Mouse (Mus musculus): ENCODE data around the gene Mul1. TPM values are rescaled to one million over a fixed set of nuclear protein-coding genes. Genes with fewer than 3 reads are reported as not detected.

The Mul1 gene
- polyA plus RNA-seq, 1 experiment from 2014 or later = 18.5 TPM

DNA sequence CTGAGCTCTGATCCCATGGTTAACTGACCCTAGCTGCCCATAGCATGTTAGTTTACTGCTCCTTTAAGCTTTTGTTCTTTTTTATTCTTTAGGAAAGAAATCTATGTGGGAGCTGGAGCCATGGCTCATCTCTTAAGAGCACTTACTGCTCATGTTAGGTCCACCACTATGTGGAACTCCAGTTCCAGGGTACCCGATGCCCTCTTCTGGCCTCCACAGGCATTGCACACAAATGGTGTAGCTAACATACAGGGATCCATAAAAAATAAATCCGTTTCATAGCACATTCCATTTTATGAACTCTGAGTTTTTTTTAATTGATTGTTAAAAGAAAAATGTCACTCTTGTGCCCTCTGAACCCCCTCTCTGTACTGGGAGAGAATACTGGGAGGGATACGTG is 4.7 kb upstream of the Mul1 start:
- Histone ChIP-seq H3K27me3 (ENCODE audit: control insufficient read depth, insufficient read depth, low read length) (no peaks in the 10 kb centered on the region), H3K9ac (ENCODE audit: low read length) (no peak overlapping the region), H3K27ac (ENCODE audit: low read depth, low read length) (no peak overlapping the region), H3K4me1 (ENCODE audit: control insufficient read depth, insufficient read depth, low read length) (no peaks in the 10 kb centered on the region), H3K9me3 (ENCODE audit: control insufficient read depth, low read length) (no peaks in the 10 kb centered on the region), H3K36me3 (ENCODE audit: control insufficient read depth, insufficient read depth, low read length) (no peaks in the 10 kb centered on the region), H3K4me2 (no peak overlapping the region), H3K4me3 (ENCODE audit: low read depth, low read length) (no peak overlapping the region)
- WGBS = 51% methylated on average over 3 of the region's 3 CpGs
- ATAC-seq (ENCODE audit: low FRiP score) (no peak), DNase-seq (ENCODE audit: low spot score, missing footprints) (no peak)

- H3K27me3 ChIP-seq (ENCODE audit: control insufficient read depth, insufficient read depth, low read length) = no peaks in the 10 kb centered on the region
- DNase-seq (ENCODE audit: low spot score, missing footprints) = peak; percentile 23
- ATAC-seq (ENCODE audit: low FRiP score) = no peak
- H3K36me3 ChIP-seq (ENCODE audit: control insufficient read depth, insufficient read depth, low read length) = no peaks in the 10 kb centered on the region
- H3K4me2 ChIP-seq = no peak overlapping the region
- H3K4me3 ChIP-seq (ENCODE audit: low read depth, low read length) = no peak overlapping the region
- H3K9me3 ChIP-seq (ENCODE audit: control insufficient read depth, low read length) = no peaks in the 10 kb centered on the region
- WGBS = 62% methylated on average over 8 of the region's 8 CpGs
- no peak overlapping the region for H3K9ac ChIP-seq (ENCODE audit: low read length)
- H3K4me1 ChIP-seq (ENCODE audit: control insufficient read depth, insufficient read depth, low read length) = peaks cover 9% of the 10 kb centered on the region
- H3K27ac ChIP-seq (ENCODE audit: low read depth, low read length) = no peak overlapping the region
Observed at GRCm38 (mm10) chr4:138431340-138431739, 3.1 kb upstream of the Mul1 start.

DNA sequence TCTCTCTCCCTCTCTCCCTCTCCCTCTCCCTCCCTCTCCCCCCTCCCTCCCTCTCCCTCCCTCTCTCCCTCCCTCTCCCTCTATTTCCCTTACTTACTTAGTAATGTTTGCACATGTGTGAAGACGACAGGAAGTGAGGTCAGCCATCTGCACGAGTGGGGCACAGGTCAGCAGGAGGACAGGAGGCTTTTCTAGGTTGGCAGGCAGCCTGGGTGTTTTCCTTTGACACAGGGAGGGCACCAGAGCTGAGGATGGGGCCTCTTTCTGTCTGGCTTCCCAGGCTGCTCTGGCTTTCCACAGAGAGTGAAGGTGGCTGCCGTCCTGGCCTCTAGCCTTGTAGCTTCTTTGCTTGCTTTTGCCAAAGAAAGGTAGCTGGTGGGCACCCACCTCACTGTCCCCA is 5.6 kb downstream of the Mul1 start:
- peaks cover 12% of the 10 kb centered on the region for H3K4me1 ChIP-seq (ENCODE audit: control insufficient read depth, insufficient read depth, low read length)
- DNase-seq (ENCODE audit: low spot score, missing footprints) = peak; percentile 47
- no peak overlapping the region for H3K4me3 ChIP-seq (ENCODE audit: low read depth, low read length)
- no peak overlapping the region for H3K27ac ChIP-seq (ENCODE audit: low read depth, low read length)
- no peaks in the 10 kb centered on the region for H3K27me3 ChIP-seq (ENCODE audit: control insufficient read depth, insufficient read depth, low read length)
- H3K9me3 ChIP-seq (ENCODE audit: control insufficient read depth, low read length) = no peaks in the 10 kb centered on the region
- 83% methylated on average over 3 of the region's 3 CpGs for WGBS
- H3K36me3 ChIP-seq (ENCODE audit: control insufficient read depth, insufficient read depth, low read length) = peaks cover 20% of the 10 kb centered on the region
- no peak overlapping the region for H3K4me2 ChIP-seq
- no peak overlapping the region for H3K9ac ChIP-seq (ENCODE audit: low read length)
- ATAC-seq (ENCODE audit: low FRiP score) = no peak

DNA sequence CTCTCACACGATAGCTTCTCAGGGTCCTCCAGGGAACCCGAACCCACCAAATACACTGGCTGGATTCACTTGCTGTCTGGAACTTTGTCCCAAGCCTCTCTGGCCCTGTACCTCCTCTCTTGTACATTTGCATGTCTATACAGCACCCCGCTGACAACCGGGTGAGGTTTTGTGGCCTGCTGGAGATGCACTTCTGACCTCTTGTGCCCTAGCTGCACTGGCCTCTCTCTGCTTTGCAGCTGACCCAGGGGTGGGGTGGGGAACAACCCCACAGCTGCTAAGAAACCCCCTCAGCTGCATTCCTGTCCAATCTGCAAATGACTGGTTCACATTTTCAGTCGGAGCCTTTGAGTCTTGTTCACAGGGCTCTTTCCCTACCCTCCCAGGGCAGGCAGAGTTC is 10.5 kb downstream of the Mul1 start:
- Histone ChIP-seq H3K9ac (ENCODE audit: low read length) (no peak overlapping the region), H3K4me3 (ENCODE audit: low read depth, low read length) (no peak overlapping the region), H3K4me1 (ENCODE audit: control insufficient read depth, insufficient read depth, low read length) (peaks cover 27% of the 10 kb centered on the region), H3K4me2 (no peak overlapping the region), H3K36me3 (ENCODE audit: control insufficient read depth, insufficient read depth, low read length) (peaks cover 8% of the 10 kb centered on the region; the same call in 1 of the 2 replicates), H3K27me3 (ENCODE audit: control insufficient read depth, insufficient read depth, low read length) (no peaks in the 10 kb centered on the region), H3K9me3 (ENCODE audit: control insufficient read depth, low read length) (no peaks in the 10 kb centered on the region), H3K27ac (ENCODE audit: low read depth, low read length) (no peak overlapping the region)
- ATAC-seq (ENCODE audit: low FRiP score) (no peak), DNase-seq (ENCODE audit: low spot score, missing footprints) (peak; percentile 76)
- 7% methylated on average over 5 of the region's 5 CpGs for WGBS

GRCm38 (mm10) chr4:138446981-138447380 is 12.5 kb downstream of the Mul1 start:
- H3K9ac ChIP-seq (ENCODE audit: low read length) = no peak overlapping the region
- WGBS = 30% methylated on average over 13 of the region's 13 CpGs

DNA sequence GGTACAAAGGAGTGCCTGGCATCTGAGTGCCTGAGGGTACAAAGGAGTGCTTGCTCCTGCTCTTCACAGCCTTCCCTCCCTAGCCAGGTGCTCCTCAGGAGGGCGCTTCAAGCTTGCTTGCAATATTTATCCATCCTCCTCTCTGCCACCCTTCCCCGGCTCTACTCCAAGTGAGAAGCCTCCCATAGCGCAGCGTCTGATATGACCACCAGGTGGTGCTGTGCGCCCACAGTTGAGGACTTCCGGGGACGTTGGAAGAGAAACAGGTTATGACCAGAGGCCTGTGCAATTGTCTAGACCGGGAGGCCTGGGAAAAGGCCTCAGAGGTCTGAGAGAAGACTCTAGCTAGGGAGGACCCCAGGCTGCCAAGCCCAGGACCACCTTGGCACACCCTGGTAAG is 12.9 kb downstream of the Mul1 start:
- Histone ChIP-seq H3K4me2 (0 out of 2 replicates have a peak overlapping the region, but pooled peaks have one; percentile 0), H3K36me3 (ENCODE audit: control insufficient read depth, insufficient read depth, low read length) (no peaks in the 10 kb centered on the region), H3K4me3 (ENCODE audit: low read depth, low read length) (no peak overlapping the region), H3K9me3 (ENCODE audit: control insufficient read depth, low read length) (no peaks in the 10 kb centered on the region), H3K27ac (ENCODE audit: low read depth, low read length) (peak overlapping the region; percentile 58; the same call in 1 of the 2 replicates), H3K4me1 (ENCODE audit: control insufficient read depth, insufficient read depth, low read length) (peaks cover 27% of the 10 kb centered on the region), H3K9ac (ENCODE audit: low read length) (peak overlapping the region; percentile 17), H3K27me3 (ENCODE audit: control insufficient read depth, insufficient read depth, low read length) (peaks cover 4% of the 10 kb centered on the region)
- DNase-seq (ENCODE audit: low spot score, missing footprints) (peak; percentile 99), ATAC-seq (ENCODE audit: low FRiP score) (peak; percentile 83)
- WGBS = 1% methylated on average over 8 of the region's 8 CpGs

More at GRCm38 (mm10) chr4:138446981-138447380, 12.5 kb downstream of the Mul1 start:
- Histone ChIP-seq H3K4me1 (ENCODE audit: control insufficient read depth, insufficient read depth, low read length) (peaks cover 27% of the 10 kb centered on the region), H3K4me2 (no peak overlapping the region), H3K27ac (ENCODE audit: low read depth, low read length) (no peak overlapping the region), H3K4me3 (ENCODE audit: low read depth, low read length) (no peak overlapping the region), H3K27me3 (ENCODE audit: control insufficient read depth, insufficient read depth, low read length) (peaks cover 3% of the 10 kb centered on the region), H3K9me3 (ENCODE audit: control insufficient read depth, low read length) (no peaks in the 10 kb centered on the region), H3K36me3 (ENCODE audit: control insufficient read depth, insufficient read depth, low read length) (no peaks in the 10 kb centered on the region)
- ATAC-seq (ENCODE audit: low FRiP score) = peak; percentile 19; the same call in 1 of the 2 replicates
- DNase-seq (ENCODE audit: low spot score, missing footprints) = no peak

- no peak overlapping the region for H3K4me3 ChIP-seq (ENCODE audit: low read depth, low read length)
- H3K4me2 ChIP-seq = 0 out of 2 replicates have a peak overlapping the region, but pooled peaks have one; percentile 0
- H3K4me1 ChIP-seq (ENCODE audit: control insufficient read depth, insufficient read depth, low read length) = peaks cover 31% of the 10 kb centered on the region
- H3K36me3 ChIP-seq (ENCODE audit: control insufficient read depth, insufficient read depth, low read length) = no peaks in the 10 kb centered on the region
- WGBS = 38% methylated on average over 15 of the region's 15 CpGs
- H3K9me3 ChIP-seq (ENCODE audit: control insufficient read depth, low read length) = no peaks in the 10 kb centered on the region
- H3K9ac ChIP-seq (ENCODE audit: low read length) = peak overlapping the region; percentile 17
- ATAC-seq (ENCODE audit: low FRiP score) = peak; percentile 49
- peaks cover 6% of the 10 kb centered on the region for H3K27me3 ChIP-seq (ENCODE audit: control insufficient read depth, insufficient read depth, low read length)
- H3K27ac ChIP-seq (ENCODE audit: low read depth, low read length) = peak overlapping the region; percentile 58; the same call in 1 of the 2 replicates
- peak; percentile 84 for DNase-seq (ENCODE audit: low spot score, missing footprints)
Observed at GRCm38 (mm10) chr4:138447827-138448602, 13.5 kb downstream of the Mul1 start.

GRCm38 (mm10) chr4:138448872-138449615 is 14.6 kb downstream of the Mul1 start:
- Histone ChIP-seq H3K4me2 (no peak overlapping the region), H3K27ac (ENCODE audit: low read depth, low read length) (no peak overlapping the region), H3K4me1 (ENCODE audit: control insufficient read depth, insufficient read depth, low read length) (peaks cover 40% of the 10 kb centered on the region), H3K4me3 (ENCODE audit: low read depth, low read length) (no peak overlapping the region), H3K9ac (ENCODE audit: low read length) (no peak overlapping the region), H3K36me3 (ENCODE audit: control insufficient read depth, insufficient read depth, low read length) (no peaks in the 10 kb centered on the region), H3K9me3 (ENCODE audit: control insufficient read depth, low read length) (no peaks in the 10 kb centered on the region), H3K27me3 (ENCODE audit: control insufficient read depth, insufficient read depth, low read length) (peaks cover 10% of the 10 kb centered on the region)
- WGBS = 34% methylated on average over 7 of the region's 7 CpGs
- ATAC-seq (ENCODE audit: low FRiP score) (no peak), DNase-seq (ENCODE audit: low spot score, missing footprints) (peak; percentile 74)
